Mouse (Mus musculus): ENCODE results near the gene Egflam. TPM values are rescaled to one million over a fixed set of nuclear protein-coding genes. Genes with fewer than 3 reads are reported as not detected.

Gene Egflam
- total RNA-seq, 4 experiments from 2014 or later, result 2.5 to 5.4 (median 3.8) TPM

DNA sequence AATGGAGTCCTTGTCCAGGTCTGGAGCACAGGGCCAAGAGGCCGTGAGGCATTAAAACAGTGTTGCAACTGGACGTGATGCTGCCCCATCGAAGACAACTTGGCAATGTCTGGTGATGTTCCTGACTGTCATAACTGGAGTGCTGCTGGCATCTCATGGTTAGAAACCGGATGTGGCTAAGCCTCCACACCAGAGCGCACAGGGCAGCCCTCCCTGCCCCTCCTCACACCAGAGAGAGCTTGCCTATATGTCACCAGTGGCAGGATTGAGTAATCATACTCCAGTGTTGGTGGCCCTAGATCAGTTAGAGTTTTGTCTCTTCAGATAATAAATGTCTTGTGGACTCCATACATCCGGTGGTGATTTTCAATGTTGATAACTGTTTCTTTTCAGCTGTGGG, 210.5 kb downstream of the Egflam start:
- no peak for DNase-seq (ENCODE audit: low spot score in 2 of 2)

- peak in 1 of 2 experiments; percentile 34 for DNase-seq (ENCODE audit: low spot score in 2 of 2)
These were observed 217.6 kb downstream of the Egflam start for GRCm38 (mm10) chr15:7180576-7180975.

DNA sequence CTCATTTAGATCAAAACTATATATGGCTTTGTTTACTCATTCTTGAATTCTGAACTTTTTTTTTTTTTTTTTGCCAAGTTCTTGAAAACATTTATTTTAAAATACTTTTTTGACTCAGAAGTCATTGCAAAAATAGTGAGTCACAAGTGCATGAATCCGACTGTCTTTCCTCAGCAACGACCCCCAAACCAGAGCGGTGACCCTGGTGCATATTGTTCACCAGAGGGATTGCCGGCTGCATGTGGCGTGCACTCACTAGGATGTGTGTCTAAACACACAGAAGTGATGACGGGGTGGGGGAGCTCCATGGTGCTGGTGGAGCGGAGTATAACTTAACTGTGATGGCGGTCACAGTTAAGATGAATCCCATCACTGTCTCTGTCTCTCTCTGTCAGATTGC, 224.4 kb downstream of the Egflam start:
- no peak for DNase-seq (ENCODE audit: low spot score in 2 of 2)

DNA sequence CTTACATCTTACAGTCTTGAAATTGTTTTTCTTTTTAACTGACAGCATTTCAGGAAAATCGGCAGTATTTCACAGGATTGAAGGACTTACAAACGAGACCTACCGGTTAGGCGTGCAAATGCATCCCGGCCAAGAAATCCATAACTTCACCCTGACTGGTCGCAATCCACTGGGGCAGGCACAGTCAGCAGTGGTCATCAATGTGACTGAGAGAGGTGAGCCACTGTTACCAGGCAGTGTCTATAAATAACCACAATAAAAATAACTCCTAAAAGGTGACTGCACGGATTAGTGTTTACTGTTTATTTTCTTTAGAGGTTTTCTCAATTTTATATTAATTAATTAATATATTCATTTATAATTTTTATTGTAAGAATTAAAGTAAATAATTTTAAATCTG, 224.8 kb downstream of the Egflam start:
- DNase-seq (ENCODE audit: low spot score in 2 of 2), result no peak

DNA sequence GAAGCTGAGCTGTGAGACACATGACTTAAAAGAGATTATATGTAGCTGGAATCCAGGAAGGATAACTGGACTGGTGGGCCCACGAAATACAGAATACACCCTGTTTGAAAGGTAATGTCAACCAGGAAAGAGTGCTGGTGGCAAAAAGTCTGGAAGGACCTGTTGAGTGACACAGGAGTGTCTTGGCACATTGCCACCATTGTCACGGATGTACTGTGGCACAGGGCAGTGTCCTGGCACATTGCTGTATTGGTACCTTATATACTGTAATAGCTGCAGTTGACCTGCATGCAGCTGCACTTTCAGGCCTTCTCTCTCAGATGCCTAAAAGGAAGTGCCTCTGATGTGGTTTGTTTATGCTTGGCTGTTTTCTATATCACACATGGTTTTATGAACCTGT, 225.3 kb downstream of the Egflam start:
- no peak for DNase-seq (ENCODE audit: low spot score in 2 of 2)

GRCm38 (mm10) chr15:7167906-7168532, 230.2 kb downstream of the Egflam start:
- no peak for DNase-seq (ENCODE audit: low spot score in 2 of 2)

- DNase-seq (ENCODE audit: low spot score in 2 of 2), result no peak
These were observed 230.8 kb downstream of the Egflam start for GRCm38 (mm10) chr15:7167238-7167905.

- DNase-seq (ENCODE audit: low spot score in 2 of 2), result no peak
These were observed 231.5 kb downstream of the Egflam start for GRCm38 (mm10) chr15:7166735-7167134.

DNA sequence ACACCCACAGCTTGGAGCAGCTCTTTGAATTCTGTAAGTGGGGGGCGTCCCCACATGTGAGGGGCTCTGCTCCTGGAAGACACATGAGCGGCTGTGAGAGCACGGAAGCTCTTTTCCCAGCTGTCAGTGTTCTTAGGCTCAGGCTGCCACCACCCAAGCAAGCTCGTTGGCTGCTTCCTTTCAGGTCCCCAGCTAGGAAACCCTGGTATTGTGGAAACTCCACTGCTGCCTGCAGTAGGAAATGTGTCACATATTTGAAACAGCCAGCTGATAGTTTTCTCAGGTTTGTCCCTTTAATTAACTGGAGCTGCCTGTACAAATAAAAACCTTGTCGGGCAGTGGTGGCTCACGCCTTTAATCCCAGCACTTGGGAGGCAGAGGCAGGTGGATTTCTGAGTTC, 234.3 kb downstream of the Egflam start:
- DNase-seq (ENCODE audit: low spot score in 2 of 2), result no peak

GRCm38 (mm10) chr15:7160321-7160720, 237.9 kb downstream of the Egflam start:
- no peak for DNase-seq (ENCODE audit: low spot score in 2 of 2)

GRCm38 (mm10) chr15:7159869-7160268, 238.3 kb downstream of the Egflam start:
- DNase-seq (ENCODE audit: low spot score in 2 of 2), result no peak

GRCm38 (mm10) chr15:7157658-7158057, 240.5 kb downstream of the Egflam start:
- DNase-seq (ENCODE audit: low spot score in 2 of 2), result no peak
